Mouse (Mus musculus): ENCODE results near the gene Nfyc. TPM values are rescaled to one million over a fixed set of nuclear protein-coding genes. Genes with fewer than 3 reads are reported as not detected.

Gene Nfyc
- total and polyA plus RNA-seq, 2 experiments from 2014 or later = 91.1 to 174 TPM

- TF ChIP-seq EP300 (IDR thresholded peaks at IDR 0.05; ENCODE audit: low read depth) = peak; percentile 93
- no peak for TF ChIP-seq CTCF (IDR thresholded peaks at IDR 0.05; ENCODE audit: low read depth)
- no peaks in the 10 kb centered on the region for H3K27me3 ChIP-seq (ENCODE audit: control insufficient read depth, insufficient read depth, low read length)
- H3K27ac ChIP-seq (ENCODE audit: low read depth) = peak overlapping the region; percentile 99
- peaks cover 22% of the 10 kb centered on the region for H3K4me1 ChIP-seq (ENCODE audit: control insufficient read depth, insufficient read depth)
- DNase-seq (ENCODE audit: low spot score) = peak; percentile 92
- peak overlapping the region; percentile 96 for H3K9ac ChIP-seq (replicated peaks; ENCODE audit: low read depth, low read length)
- H3K36me3 ChIP-seq (replicated peaks; ENCODE audit: control insufficient read depth, insufficient read depth, low read length) = no peaks in the 10 kb centered on the region
- H3K4me3 ChIP-seq (ENCODE audit: low read depth, low read length) = peak overlapping the region; percentile 68
- H3K4me2 ChIP-seq (ENCODE audit: low read depth, low read length) = peak overlapping the region; percentile 72
- peak; percentile 93 for ATAC-seq (ENCODE audit: insufficient read depth, low read depth)
- 0% methylated on average over 46 of the region's 53 CpGs for WGBS
- H3K9me3 ChIP-seq (replicated peaks; ENCODE audit: control insufficient read depth, low read length) = no peaks in the 10 kb centered on the region
Measured at GRCm38 (mm10) chr4:120825100-120825553, 6.2 kb downstream of the Nfyc start.

- Histone ChIP-seq H3K36me3 (replicated peaks; ENCODE audit: control insufficient read depth, insufficient read depth, low read length) (no peaks in the 10 kb centered on the region), H3K9me3 (replicated peaks; ENCODE audit: control insufficient read depth, low read length) (no peaks in the 10 kb centered on the region), H3K27me3 (ENCODE audit: control insufficient read depth, insufficient read depth, low read length) (no peaks in the 10 kb centered on the region), H3K27ac (ENCODE audit: low read depth) (0 out of 2 replicates have a peak overlapping the region, but pooled peaks have one; percentile 30), H3K4me3 (ENCODE audit: low read depth, low read length) (no peak overlapping the region), H3K4me1 (ENCODE audit: control insufficient read depth, insufficient read depth) (peaks cover 24% of the 10 kb centered on the region), H3K9ac (replicated peaks; ENCODE audit: low read depth, low read length) (no peak overlapping the region), H3K4me2 (ENCODE audit: low read depth, low read length) (no peak overlapping the region)
- 80% methylated on average over 2 of the region's 2 CpGs for WGBS
- no peak for DNase-seq (ENCODE audit: low spot score)
- no peak for ATAC-seq (ENCODE audit: insufficient read depth, low read depth)
- no peak for TF ChIP-seq EP300 (IDR thresholded peaks at IDR 0.05; ENCODE audit: low read depth)
Measured at GRCm38 (mm10) chr4:120822191-120822911, 9.0 kb downstream of the Nfyc start.

GRCm38 (mm10) chr4:120819871-120820270 is 11.5 kb downstream of the Nfyc start:
- Histone ChIP-seq H3K4me1 (ENCODE audit: control insufficient read depth, insufficient read depth) (peaks cover 36% of the 10 kb centered on the region), H3K9ac (replicated peaks; ENCODE audit: low read depth, low read length) (no peak overlapping the region), H3K27ac (ENCODE audit: low read depth) (no peak overlapping the region), H3K4me2 (ENCODE audit: low read depth, low read length) (no peak overlapping the region), H3K36me3 (replicated peaks; ENCODE audit: control insufficient read depth, insufficient read depth, low read length) (no peaks in the 10 kb centered on the region), H3K9me3 (replicated peaks; ENCODE audit: control insufficient read depth, low read length) (no peaks in the 10 kb centered on the region), H3K4me3 (ENCODE audit: low read depth, low read length) (no peak overlapping the region), H3K27me3 (ENCODE audit: control insufficient read depth, insufficient read depth, low read length) (no peaks in the 10 kb centered on the region)
- WGBS = 97% methylated on average over 2 of the region's 2 CpGs
- ATAC-seq (ENCODE audit: insufficient read depth, low read depth) (no peak), DNase-seq (ENCODE audit: low spot score) (no peak)
- TF ChIP-seq EP300 (IDR thresholded peaks at IDR 0.05; ENCODE audit: low read depth) = no peak
- no peak for TF ChIP-seq CTCF (IDR thresholded peaks at IDR 0.05; ENCODE audit: low read depth)

GRCm38 (mm10) chr4:120819296-120819695 is 12.1 kb downstream of the Nfyc start:
- Histone ChIP-seq H3K4me3 (ENCODE audit: low read depth, low read length) (no peak overlapping the region), H3K36me3 (replicated peaks; ENCODE audit: control insufficient read depth, insufficient read depth, low read length) (no peaks in the 10 kb centered on the region), H3K9me3 (replicated peaks; ENCODE audit: control insufficient read depth, low read length) (no peaks in the 10 kb centered on the region), H3K27ac (ENCODE audit: low read depth) (no peak overlapping the region), H3K4me1 (ENCODE audit: control insufficient read depth, insufficient read depth) (peaks cover 32% of the 10 kb centered on the region), H3K4me2 (ENCODE audit: low read depth, low read length) (no peak overlapping the region), H3K9ac (replicated peaks; ENCODE audit: low read depth, low read length) (no peak overlapping the region), H3K27me3 (ENCODE audit: control insufficient read depth, insufficient read depth, low read length) (no peaks in the 10 kb centered on the region)
- no peak for DNase-seq (ENCODE audit: low spot score)
- 17% methylated on average over 1 of the region's 1 CpGs for WGBS
- TF ChIP-seq CTCF (IDR thresholded peaks at IDR 0.05; ENCODE audit: low read depth) (no peak), EP300 (IDR thresholded peaks at IDR 0.05; ENCODE audit: low read depth) (no peak)
- no peak for ATAC-seq (ENCODE audit: insufficient read depth, low read depth)

GRCm38 (mm10) chr4:120817951-120818350 is 13.4 kb downstream of the Nfyc start:
- DNase-seq (ENCODE audit: low spot score) (no peak), ATAC-seq (ENCODE audit: insufficient read depth, low read depth) (no peak)
- Histone ChIP-seq H3K4me1 (ENCODE audit: control insufficient read depth, insufficient read depth) (peaks cover 21% of the 10 kb centered on the region), H3K36me3 (replicated peaks; ENCODE audit: control insufficient read depth, insufficient read depth, low read length) (no peaks in the 10 kb centered on the region), H3K27me3 (ENCODE audit: control insufficient read depth, insufficient read depth, low read length) (no peaks in the 10 kb centered on the region), H3K4me2 (ENCODE audit: low read depth, low read length) (no peak overlapping the region), H3K9ac (replicated peaks; ENCODE audit: low read depth, low read length) (no peak overlapping the region), H3K27ac (ENCODE audit: low read depth) (peak overlapping the region; percentile 96), H3K9me3 (replicated peaks; ENCODE audit: control insufficient read depth, low read length) (no peaks in the 10 kb centered on the region), H3K4me3 (ENCODE audit: low read depth, low read length) (no peak overlapping the region)
- TF ChIP-seq EP300 (IDR thresholded peaks at IDR 0.05; ENCODE audit: low read depth) (no peak), CTCF (IDR thresholded peaks at IDR 0.05; ENCODE audit: low read depth) (no peak)
- WGBS = 49% methylated on average over 2 of the region's 2 CpGs

Data from heart, postnatal 0 days (tissue).